Mouse (Mus musculus) embryonic facial prominence, embryonic 11.5 days (tissue): ENCODE measurements around the gene 3110082I17Rik. TPM values are rescaled to one million over a fixed set of nuclear protein-coding genes. Genes with fewer than 3 reads are reported as not detected.

Experiments
- ATAC-seq: fragments of 200-750 bp; cut with Nextera tagmentation; replicated peaks from 2 replicates; pipeline ENCODE4 v1.8.0; 2017; ENCODE audit warnings: low read depth; ENCODE audit not compliant: insufficient number of reproducible peaks, low FRiP score, low TSS enrichment
- DNase-seq: peaks from one replicate; pipeline ENCODE4 v3.0.0-alpha.2; 2015; ENCODE audit warnings: low spot score
- H3K27ac ChIP-seq: fragments of 300-500 bp; sonication (generic); replicated peaks from 2 replicates; pipeline ENCODE4 v1.5.1; 2014; ENCODE audit warnings: mild to moderate bottlenecking, low read depth, low read length, control low read depth
- H3K27me3 ChIP-seq: fragments of 300-500 bp; sonication (generic); 2 replicates; pipeline ENCODE4 v1.6.1; 2014; ENCODE audit warnings: mild to moderate bottlenecking, low read length, moderate library complexity, mixed read lengths; ENCODE audit not compliant: control insufficient read depth, insufficient read depth
- H3K36me3 ChIP-seq: fragments of 300-500 bp; sonication (generic); replicated peaks from 2 replicates; pipeline ENCODE4 v1.6.1; 2014; ENCODE audit warnings: low read depth, mild to moderate bottlenecking, low read length, moderate library complexity, mixed read lengths; ENCODE audit not compliant: control insufficient read depth, insufficient read depth
- H3K4me1 ChIP-seq: fragments of 300-500 bp; sonication (generic); 2 replicates; pipeline ENCODE4 v1.6.1; 2014; ENCODE audit warnings: low read length, mixed read lengths; ENCODE audit not compliant: control insufficient read depth, insufficient read depth
- H3K4me2 ChIP-seq: fragments of 300-500 bp; sonication (generic); 2 replicates; pipeline ENCODE4 v1.6.1; 2014; ENCODE audit warnings: low read depth, mild to moderate bottlenecking, control low read depth, low read length, moderate library complexity
- H3K4me3 ChIP-seq: fragments of 300-500 bp; sonication (generic); 2 replicates; pipeline ENCODE4 v1.5.1; 2014; ENCODE audit warnings: low read depth, low read length, control low read depth
- H3K9ac ChIP-seq: fragments of 300-500 bp; sonication (generic); replicated peaks from 2 replicates; pipeline ENCODE4 v1.6.1; 2014; ENCODE audit warnings: mild to moderate bottlenecking, control low read depth, low read length
- H3K9me3 ChIP-seq: fragments of 300-500 bp; sonication (generic); replicated peaks from 2 replicates; pipeline ENCODE4 v1.6.1; 2016; ENCODE audit warnings: mild to moderate bottlenecking, low read length, inconsistent platforms, mixed read lengths; ENCODE audit not compliant: control insufficient read depth
- WGBS: fragments of 180-500 bp; shearing (Covaris S2); extraction: QIAGEN DNeasy Blood & Tissue Kit; methylation state at CpG from one replicate; pipeline ENCODE4 v1.1.7; 2014; 5-methylcytosine and 5-hydroxymethylcytosine counted together
- polyA plus RNA-seq: library from polyadenylated mRNA; unstranded; fragments of >200 nt; fragmentation: Nextera tagmentation; extraction: Ambion mirVana; gene quantifications from 2 replicates; pipeline ENCODE4 v1.2.1, GENCODE M21; 2014

Gene 3110082I17Rik
- polyA plus RNA-seq, 1 experiment from 2014 or later, result 27.1 TPM

DNA sequence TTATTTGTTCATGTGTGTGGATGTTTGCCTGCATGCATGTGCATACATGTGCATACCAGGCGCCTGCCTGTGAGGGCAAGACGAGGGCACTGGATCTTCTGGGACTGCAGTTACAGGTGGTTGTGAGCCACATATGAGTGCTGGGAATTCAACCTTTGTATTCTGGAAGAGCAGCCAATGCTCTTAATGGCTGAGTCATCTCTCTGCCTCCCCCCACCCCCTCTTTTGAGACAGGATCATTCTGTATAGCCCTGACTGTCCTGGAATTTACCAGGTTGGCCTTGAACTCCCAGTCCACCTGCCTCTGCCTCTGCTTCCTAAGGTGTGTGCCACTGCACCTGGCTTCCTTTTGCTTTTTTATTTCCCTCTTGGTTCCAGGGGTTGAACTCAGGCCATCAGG, 85.5 kb downstream of the 3110082I17Rik start:
- H3K4me1 ChIP-seq, result peaks cover 3% of the 10 kb centered on the region; the same call in 1 of the 2 replicates
- no peak for DNase-seq

GRCm38 (mm10) chr5:139373889-139374444, 86.4 kb downstream of the 3110082I17Rik start:
- no peak overlapping the region for H3K4me2 ChIP-seq
- DNase-seq (no peak), ATAC-seq (no peak)
- 87% methylated on average over 6 of the region's 6 CpGs for WGBS
- H3K27me3 ChIP-seq, result no peaks in the 10 kb centered on the region
- H3K4me3 ChIP-seq, result no peak overlapping the region
- no peaks in the 10 kb centered on the region for H3K36me3 ChIP-seq
- H3K27ac ChIP-seq, result no peak overlapping the region
- H3K9me3 ChIP-seq, result no peaks in the 10 kb centered on the region
- peaks cover 3% of the 10 kb centered on the region; the same call in 1 of the 2 replicates for H3K4me1 ChIP-seq
- H3K9ac ChIP-seq, result no peak overlapping the region

More for the DNA sequence above, 85.5 kb downstream of the 3110082I17Rik start:
- no peak for ATAC-seq
- Histone ChIP-seq H3K27ac (no peak overlapping the region), H3K27me3 (no peaks in the 10 kb centered on the region), H3K4me3 (no peak overlapping the region), H3K4me2 (no peak overlapping the region), H3K9ac (no peak overlapping the region), H3K36me3 (no peaks in the 10 kb centered on the region), H3K9me3 (no peaks in the 10 kb centered on the region)
- 71% methylated on average over 2 of the region's 2 CpGs for WGBS

DNA sequence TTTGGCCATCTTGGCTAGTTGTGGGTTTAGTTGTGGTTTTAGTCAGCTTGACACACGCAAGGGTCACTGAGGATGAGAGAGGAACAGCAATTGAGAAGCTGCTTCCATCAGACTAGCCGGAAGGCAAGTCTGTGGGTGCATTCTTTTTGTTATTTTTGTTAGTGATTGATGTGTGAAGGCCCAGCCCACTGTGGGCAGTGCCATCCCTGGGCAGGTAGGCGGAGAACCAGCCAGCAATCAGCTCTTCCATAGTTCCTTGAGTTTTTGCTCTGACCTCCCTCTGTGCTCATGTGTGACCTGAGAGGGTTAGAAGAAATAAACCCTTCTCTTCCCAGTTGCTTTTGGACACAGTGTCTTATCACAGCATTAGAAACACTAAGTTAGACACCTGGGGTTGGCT, 87.2 kb downstream of the 3110082I17Rik start:
- Histone ChIP-seq H3K4me3 (no peak overlapping the region), H3K27ac (no peak overlapping the region), H3K9me3 (no peaks in the 10 kb centered on the region), H3K36me3 (no peaks in the 10 kb centered on the region), H3K27me3 (no peaks in the 10 kb centered on the region), H3K4me1 (peaks cover 3% of the 10 kb centered on the region; the same call in 1 of the 2 replicates), H3K4me2 (no peak overlapping the region), H3K9ac (no peak overlapping the region)
- ATAC-seq (no peak), DNase-seq (no peak)
- WGBS, result 81% methylated on average over 3 of the region's 3 CpGs

DNA sequence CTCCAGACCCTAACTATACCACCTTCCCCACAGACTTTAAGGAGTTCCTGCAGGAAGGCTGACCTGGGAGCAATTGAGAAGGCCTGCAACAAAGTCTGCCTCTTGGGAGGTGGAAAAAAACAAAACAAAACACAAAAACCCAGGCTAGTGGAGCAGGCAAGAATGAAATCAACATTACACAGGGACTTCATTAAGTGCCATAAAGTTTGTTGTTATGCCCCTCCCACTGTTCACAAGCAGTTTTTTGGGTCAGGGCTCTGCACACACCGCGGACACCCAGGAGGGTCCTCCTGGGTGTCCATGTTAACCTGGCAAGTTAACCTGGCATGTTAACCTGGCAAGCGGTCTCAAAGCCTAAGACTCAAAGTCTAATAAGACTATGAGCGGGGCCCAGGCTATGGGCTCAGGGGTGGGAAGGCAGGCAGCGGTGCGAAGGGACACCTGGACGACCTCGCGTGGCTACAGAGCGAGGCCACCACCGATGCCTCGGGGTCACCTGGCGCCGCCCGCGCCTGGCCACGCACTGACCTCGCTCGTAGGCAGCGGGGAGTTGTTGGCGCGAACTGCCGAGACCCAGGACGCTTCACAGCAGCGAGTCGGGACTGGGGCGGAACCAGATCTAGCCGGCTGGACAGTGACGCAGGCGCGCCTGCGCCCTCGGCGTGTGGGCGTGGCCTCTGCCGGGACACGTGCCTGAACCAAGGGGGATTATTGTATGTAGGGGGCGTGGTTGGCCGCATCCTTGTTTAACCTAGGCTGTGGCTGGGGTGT, 88.5 kb downstream of the 3110082I17Rik start:
- Histone ChIP-seq H3K4me2 (peak overlapping the region; percentile 82), H3K27ac (peak overlapping the region; percentile 67; the same call in 1 of the 2 replicates)

DNA sequence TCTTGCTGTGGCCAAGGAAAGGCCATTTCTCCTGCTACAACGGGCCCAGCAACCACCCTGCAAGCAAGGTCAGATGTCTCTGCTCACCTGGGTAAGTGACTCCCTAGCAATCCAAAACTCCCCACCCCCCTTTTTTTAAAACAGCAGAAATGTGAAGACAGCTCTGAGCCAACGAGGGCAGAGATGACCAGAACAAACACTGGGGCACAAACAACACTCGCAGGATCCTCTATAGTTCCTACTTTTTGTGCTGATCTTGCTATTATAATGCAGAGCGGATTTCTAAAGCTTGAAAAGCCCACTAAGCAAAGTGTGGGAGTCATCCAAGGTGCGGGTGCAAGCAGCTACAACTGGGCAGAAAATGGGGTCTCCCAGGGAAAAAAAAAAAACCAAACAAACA, 89.2 kb downstream of the 3110082I17Rik start:
- no peaks in the 10 kb centered on the region for H3K27me3 ChIP-seq
- WGBS, result 72% methylated on average over 5 of the region's 5 CpGs
- H3K9me3 ChIP-seq, result no peaks in the 10 kb centered on the region
- peak overlapping the region; percentile 91; the same call in 1 of the 2 replicates for H3K9ac ChIP-seq
- H3K4me2 ChIP-seq, result peak overlapping the region; percentile 82; the same call in 1 of the 2 replicates
- DNase-seq, result no peak
- H3K36me3 ChIP-seq, result no peaks in the 10 kb centered on the region
- H3K4me1 ChIP-seq, result no peaks in the 10 kb centered on the region
- H3K4me3 ChIP-seq, result peak overlapping the region; percentile 66
- ATAC-seq, result no peak
- no peak overlapping the region for H3K27ac ChIP-seq

More for the DNA sequence above, 88.5 kb downstream of the 3110082I17Rik start:
- Histone ChIP-seq H3K36me3 (no peaks in the 10 kb centered on the region), H3K9ac (peak overlapping the region; percentile 91), H3K9me3 (no peaks in the 10 kb centered on the region), H3K27me3 (no peaks in the 10 kb centered on the region), H3K4me3 (peak overlapping the region; percentile 66), H3K4me1 (no peaks in the 10 kb centered on the region)
- WGBS, result 2% methylated on average over 39 of the region's 39 CpGs
- ATAC-seq (peak; percentile 88), DNase-seq (peak; percentile 95)

DNA sequence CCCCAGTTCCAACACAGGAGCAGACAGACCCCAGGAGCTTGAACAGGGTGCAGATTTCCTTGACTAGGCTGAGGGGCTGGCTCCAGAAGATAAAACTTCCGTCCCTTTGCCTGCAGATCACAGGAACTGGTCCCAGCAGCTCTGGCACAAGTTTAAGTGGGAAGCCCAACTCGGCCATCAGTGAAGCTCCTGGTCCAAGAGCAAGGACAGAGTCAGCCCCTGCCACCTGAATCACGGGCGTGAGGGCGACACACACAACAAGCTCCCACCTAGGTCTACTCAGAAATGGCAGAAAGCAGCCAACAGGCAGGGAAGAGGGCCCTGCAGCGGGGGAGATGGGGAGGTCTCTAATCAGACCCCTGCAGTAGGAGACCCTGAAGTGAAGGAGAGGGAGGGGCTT, 90.0 kb downstream of the 3110082I17Rik start:
- no peak overlapping the region for H3K4me3 ChIP-seq
- DNase-seq, result no peak
- H3K27ac ChIP-seq, result no peak overlapping the region
- H3K9me3 ChIP-seq, result no peaks in the 10 kb centered on the region
- 90% methylated on average over 6 of the region's 6 CpGs for WGBS
- ATAC-seq, result no peak
- no peaks in the 10 kb centered on the region for H3K27me3 ChIP-seq
- no peaks in the 10 kb centered on the region for H3K36me3 ChIP-seq
- no peak overlapping the region for H3K4me2 ChIP-seq
- peaks cover under 1% of the 10 kb centered on the region; the same call in 1 of the 2 replicates for H3K4me1 ChIP-seq
- peak overlapping the region; percentile 14; the same call in 1 of the 2 replicates for H3K9ac ChIP-seq

DNA sequence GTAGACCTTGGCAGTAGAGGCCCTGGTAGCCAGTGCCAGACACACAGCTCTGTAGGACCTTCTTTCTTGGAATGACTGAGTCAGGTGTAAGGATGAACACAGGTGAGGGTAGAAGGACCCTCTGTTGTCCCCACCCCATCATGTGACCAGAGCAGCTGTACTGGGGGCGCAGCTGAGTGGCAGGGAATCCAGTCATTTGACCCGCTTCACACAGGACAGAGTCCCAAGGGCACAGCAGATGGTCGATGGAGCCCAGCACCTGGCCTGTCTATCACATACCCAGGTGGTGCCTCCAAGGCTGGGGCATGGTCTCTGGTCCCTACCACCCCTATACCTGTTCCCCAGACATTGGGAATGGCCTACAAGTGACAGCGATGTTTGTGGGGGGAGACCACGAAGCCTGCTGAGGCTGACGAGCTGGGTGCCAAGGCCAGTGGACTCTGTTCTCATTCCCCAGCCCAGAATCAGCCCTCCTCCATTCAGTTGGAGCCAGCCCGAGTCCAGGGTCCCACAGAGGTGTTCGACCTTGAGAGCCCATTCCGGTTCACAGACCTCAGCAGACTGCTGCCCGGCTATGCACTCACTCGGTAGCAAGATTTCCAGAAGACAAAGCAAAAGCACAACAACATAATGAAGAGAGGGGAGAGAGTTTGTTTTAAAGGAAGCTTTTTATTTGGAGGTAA, 91.5 kb downstream of the 3110082I17Rik start:
- no peak overlapping the region for H3K4me3 ChIP-seq
- H3K9me3 ChIP-seq, result no peaks in the 10 kb centered on the region
- no peaks in the 10 kb centered on the region for H3K36me3 ChIP-seq
- no peak for DNase-seq
- no peak overlapping the region for H3K4me2 ChIP-seq
- H3K4me1 ChIP-seq, result peaks cover 8% of the 10 kb centered on the region
- no peak overlapping the region for H3K27ac ChIP-seq
- ATAC-seq, result no peak
- no peak overlapping the region for H3K9ac ChIP-seq
- 84% methylated on average over 11 of the region's 11 CpGs for WGBS
- no peaks in the 10 kb centered on the region for H3K27me3 ChIP-seq
